ENCODE assay signal across 27 mouse cellular contexts in the genomic region with DNA sequence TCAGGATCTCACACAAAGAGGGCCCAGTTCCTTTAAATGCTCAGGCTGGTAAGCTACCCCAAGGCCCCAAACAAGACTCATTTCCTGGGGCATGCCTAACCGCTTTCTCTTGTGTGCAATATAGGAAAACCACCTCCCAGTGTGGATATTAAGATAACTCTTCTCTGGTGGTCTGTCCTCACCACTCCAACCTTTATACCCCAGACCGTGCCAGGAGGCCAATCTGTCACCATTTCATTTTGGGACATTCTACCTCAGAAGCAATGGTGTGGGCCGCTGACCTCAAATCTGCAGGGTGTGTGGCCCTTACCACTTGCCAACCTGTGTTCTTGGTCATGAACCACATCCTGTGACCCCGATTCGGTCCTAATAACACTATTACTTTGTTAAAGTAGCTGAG.
DNase-seq lines count a peak whose midpoint lies in the region; ATAC-seq and TF ChIP-seq lines count a peak whose summit lies in the region.
"Had no signal": no experiment of that assay in that cellular context is flagged by ENCODE, and none has a peak within 500 bp of the region (broad histone marks: within the 10 kb centered on the region; RNA-seq: fewer than 3 reads in every experiment).

No protein-coding gene starts in this region.

- DNase-seq in limb, embryonic 10.5 days (ENCODE audit: low spot score) = no peak
- no peak for DNase-seq in cerebellum, adult 9-11 months
- no peak for DNase-seq in cerebellum, adult 2 months
- no peak for DNase-seq in right cerebral cortex, postnatal 10 days (ENCODE audit: low spot score in 2 of 2)
- DNase-seq: adrenal gland, adult 8-10 months; adrenal gland, postnatal 14 days; adrenal gland, postnatal 36 days; B cell, adult 2 months; cerebellum, adult 8-10 months; cerebellum, postnatal 10 days; cerebellum, postnatal 25 days; embryo, embryonic 11 days had no signal

- H3K36me3 ChIP-seq in limb, embryonic 15.5 days = no peaks in the 10 kb centered on the region
- no peaks in the 10 kb centered on the region for H3K36me3 ChIP-seq in limb, embryonic 10.5 days
- H3K36me3 ChIP-seq: embryonic facial prominence, embryonic 13.5 days; embryonic facial prominence, embryonic 15.5 days; forebrain, embryonic 10.5 days; forebrain, embryonic 12.5 days; G1E had no signal

- no peak overlapping the region for H3K4me3 ChIP-seq in limb, embryonic 15.5 days
- H3K4me3 ChIP-seq in limb, embryonic 10.5 days = no peak overlapping the region
- no peak overlapping the region for H3K4me3 ChIP-seq in cerebellum, adult 2 months (replicated peaks; ENCODE audit: insufficient read depth, low read depth, low read length)
- H3K4me3 ChIP-seq: embryonic facial prominence, embryonic 13.5 days; embryonic facial prominence, embryonic 15.5 days; erythroblast, embryonic 14.5 days; forebrain, embryonic 10.5 days; forebrain, embryonic 12.5 days had no signal

- no peaks in the 10 kb centered on the region for H3K4me1 ChIP-seq in limb, embryonic 15.5 days
- H3K4me1 ChIP-seq in limb, embryonic 10.5 days = no peaks in the 10 kb centered on the region
- H3K4me1 ChIP-seq in cerebellum, adult 2 months (ENCODE audit: control insufficient read depth, insufficient read depth, low read length) = no peaks in the 10 kb centered on the region
- H3K4me1 ChIP-seq: embryonic facial prominence, embryonic 15.5 days; forebrain, embryonic 10.5 days; forebrain, embryonic 12.5 days had no signal

- TF ChIP-seq CTCF in cerebellum, adult 2 months (IDR thresholded peaks at IDR 0.05; ENCODE audit: borderline replicate concordance, insufficient read depth, low read depth, low read length) = no peak

- no peak for ATAC-seq in limb, embryonic 15.5 days (ENCODE audit: insufficient number of reproducible peaks, low FRiP score, low TSS enrichment, low read depth)
- ATAC-seq in common myeloid progenitor, adult 5-6 weeks (replicated peaks; ENCODE audit: low read depth, poor library complexity, severe bottlenecking) = peak; percentile 96
- ATAC-seq in hematopoietic stem cell, adult 5-6 weeks (replicated peaks in 1 of 2; ENCODE audit: insufficient read depth in 1 of 2, low FRiP score in 2 of 2, low TSS enrichment in 1 of 2, low read depth in 1 of 2, poor library complexity in 2 of 2, severe bottlenecking in 2 of 2) = peak; percentile 82 to 86
- ATAC-seq: activated CD4-positive, CD25-positive, alpha-beta regulatory T cell, adult 4 months; CD4-positive, CD25-positive, alpha-beta regulatory T cell, adult 4 months; forebrain, embryonic 14.5 days; forebrain, embryonic 16.5 days; Patski had no signal

- H3K9ac ChIP-seq in limb, embryonic 15.5 days = no peak overlapping the region
- H3K9ac ChIP-seq: embryonic facial prominence, embryonic 13.5 days; embryonic facial prominence, embryonic 15.5 days; forebrain, embryonic 12.5 days had no signal

- H3K9me3 ChIP-seq in limb, embryonic 15.5 days = no peaks in the 10 kb centered on the region
- no peaks in the 10 kb centered on the region for H3K9me3 ChIP-seq in limb, embryonic 10.5 days (replicated peaks)
- H3K9me3 ChIP-seq: embryonic facial prominence, embryonic 13.5 days; embryonic facial prominence, embryonic 15.5 days; forebrain, embryonic 10.5 days; forebrain, embryonic 12.5 days; G1E had no signal

- no peak for TF ChIP-seq POLR2A in cerebellum, adult 2 months (IDR thresholded peaks at IDR 0.05; ENCODE audit: borderline replicate concordance, insufficient read depth, low read length)

- H3K27me3 ChIP-seq in limb, embryonic 15.5 days = no peaks in the 10 kb centered on the region
- H3K27me3 ChIP-seq in limb, embryonic 10.5 days (ENCODE audit: low read depth, poor library complexity, severe bottlenecking) = no peaks in the 10 kb centered on the region
- H3K27me3 ChIP-seq in cerebellum, adult 2 months (ENCODE audit: control insufficient read depth, insufficient read depth, low read length) = no peaks in the 10 kb centered on the region
- H3K27me3 ChIP-seq: CH12.LX; embryonic facial prominence, embryonic 15.5 days; forebrain, embryonic 12.5 days; Patski had no signal

- H3K4me2 ChIP-seq in limb, embryonic 15.5 days = no peak overlapping the region
- H3K4me2 ChIP-seq: embryonic facial prominence, embryonic 13.5 days; embryonic facial prominence, embryonic 15.5 days; forebrain, embryonic 12.5 days had no signal

- peak overlapping the region; percentile 6; the same call in 1 of the 2 replicates for H3K27ac ChIP-seq in limb, embryonic 15.5 days
- H3K27ac ChIP-seq in limb, embryonic 10.5 days = no peak overlapping the region
- H3K27ac ChIP-seq in cerebellum, adult 2 months (ENCODE audit: insufficient read depth, low read length) = no peak overlapping the region
- H3K27ac ChIP-seq: embryonic facial prominence, embryonic 13.5 days; embryonic facial prominence, embryonic 15.5 days; forebrain, embryonic 10.5 days; forebrain, embryonic 12.5 days had no signal

- 82% methylated on average over 5 of the region's 5 CpGs for WGBS in limb, embryonic 15.5 days
- 91% methylated on average over 5 of the region's 5 CpGs for WGBS in limb, embryonic 10.5 days
- WGBS in cerebellum, adult 2 months = 89% methylated on average over 5 of the region's 5 CpGs
